Mouse (Mus musculus): Measurements from ENCODE around the gene Gm11437. TPM values are rescaled to one million over a fixed set of nuclear protein-coding genes. Genes with fewer than 3 reads are reported as not detected.
A peak's percentile ranks its signal among the peaks of the same experiment; 100 is the strongest.

The Gm11437 gene
- 0.08 TPM in 1 of 2 replicates, not detected in the other for polyA plus RNA-seq (2012; rRNA removed)

DNA sequence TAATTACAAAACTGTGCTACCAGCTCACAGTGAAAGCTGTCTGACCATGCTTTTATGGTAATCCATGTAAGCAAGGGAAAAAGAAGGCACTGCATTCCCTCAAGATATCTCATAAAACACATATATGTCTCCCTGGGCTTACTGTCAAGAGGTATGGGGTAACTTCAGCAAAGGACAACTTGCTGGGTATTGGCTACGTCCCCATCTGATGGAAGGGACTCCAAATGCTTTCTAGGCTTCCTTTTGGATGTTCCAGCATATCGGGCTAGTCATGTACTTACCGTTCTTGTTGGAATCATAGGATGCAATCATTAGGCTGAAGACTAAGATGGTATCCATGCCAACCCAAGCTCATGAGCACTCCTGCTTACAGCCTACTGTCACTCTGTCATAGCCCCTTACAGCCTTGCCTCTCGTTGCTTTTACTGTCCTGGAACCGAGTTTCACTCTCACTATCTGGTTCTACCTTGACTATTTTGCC, at the start of gene Gm11437:
Gene Gm11437, minus strand, starts transcription at position 431 of the 481 bp plus-strand sequence.
- peak; percentile 93 for DNase-seq (ENCODE audit: low read depth)

DNA sequence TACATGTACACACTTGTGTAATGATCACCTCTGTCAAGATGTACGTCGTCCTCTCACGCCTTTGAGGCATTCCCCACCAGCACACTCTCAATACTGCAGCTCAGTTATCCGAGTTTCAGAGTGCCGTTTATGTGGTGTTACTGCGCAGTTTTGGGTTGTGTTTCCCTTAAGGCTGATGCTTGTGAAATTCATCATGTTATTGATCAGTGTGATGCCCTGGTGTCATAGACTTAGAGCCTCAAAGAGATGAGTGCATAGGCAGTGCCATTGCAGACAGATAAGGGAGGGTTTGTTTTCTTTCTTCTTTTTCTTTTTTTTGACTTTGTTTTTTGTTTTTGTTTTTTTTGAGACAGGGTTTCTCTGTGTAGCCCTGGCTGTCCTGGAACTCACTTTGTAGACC, 43.6 kb upstream of the Gm11437 start:
- DNase-seq (ENCODE audit: low read depth) = no peak

DNA sequence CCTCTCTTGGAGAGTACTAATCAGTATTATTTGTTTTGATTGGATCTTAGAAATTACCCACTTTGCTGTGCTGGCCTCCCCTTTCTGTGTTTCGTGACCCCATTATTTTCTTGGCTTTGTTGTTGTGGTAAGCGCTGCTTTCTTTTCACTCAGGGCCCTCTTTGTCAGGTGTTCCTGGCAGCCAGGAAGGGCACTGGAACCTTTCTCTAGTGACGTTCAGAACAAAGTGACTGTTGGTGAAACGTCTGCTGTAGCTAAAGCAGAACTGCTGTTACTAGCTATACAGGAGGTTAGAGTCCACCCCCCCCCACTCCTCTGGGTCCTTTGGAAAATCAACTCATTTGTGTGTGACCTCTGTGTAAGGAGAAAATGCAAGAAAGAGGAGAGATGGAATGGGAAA, 38.5 kb upstream of the Gm11437 start:
- no peak for DNase-seq (ENCODE audit: low read depth)

DNA sequence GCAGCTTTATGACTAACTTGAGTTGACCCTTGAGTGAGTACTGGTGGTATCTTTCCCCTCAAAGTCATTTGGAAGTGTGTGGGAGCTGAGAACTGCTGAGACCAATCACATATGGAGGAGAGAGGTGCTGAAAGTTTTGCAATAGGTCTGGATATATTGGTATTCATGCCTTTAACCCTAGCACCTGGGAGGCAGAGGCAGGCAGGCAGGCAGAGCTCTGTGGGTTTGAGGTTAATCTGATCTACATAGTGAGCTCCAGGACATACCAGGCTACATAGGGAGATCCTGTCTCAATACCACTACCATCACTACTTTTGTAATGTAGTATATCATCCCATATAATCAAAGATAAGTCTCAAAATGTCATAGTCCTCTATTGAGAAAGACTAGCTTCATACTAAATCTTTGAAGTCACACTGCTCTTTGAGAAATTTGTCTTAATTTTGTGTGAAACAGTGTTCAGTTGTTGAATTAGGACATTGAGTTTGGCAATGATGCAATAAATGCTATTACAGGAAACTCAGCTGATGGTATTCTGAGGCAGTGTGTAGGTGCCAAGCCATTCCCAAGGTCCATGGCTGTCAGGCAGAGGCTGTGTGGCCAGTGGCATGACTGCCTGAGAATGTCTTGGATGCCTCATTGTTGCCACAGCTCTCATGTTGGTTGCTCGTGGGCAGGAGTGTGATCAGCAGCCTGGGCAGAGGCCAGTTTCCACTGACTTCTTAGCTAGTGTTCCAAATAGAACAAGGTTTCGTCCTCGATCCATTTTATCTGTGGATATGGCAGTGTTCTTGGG, 30.5 kb upstream of the Gm11437 start:
- peak; percentile 76 for DNase-seq (ENCODE audit: low read depth)

GRCm38 (mm10) chr11:84194751-84195150, 27.5 kb upstream of the Gm11437 start:
- DNase-seq (ENCODE audit: low read depth) = no peak

DNA sequence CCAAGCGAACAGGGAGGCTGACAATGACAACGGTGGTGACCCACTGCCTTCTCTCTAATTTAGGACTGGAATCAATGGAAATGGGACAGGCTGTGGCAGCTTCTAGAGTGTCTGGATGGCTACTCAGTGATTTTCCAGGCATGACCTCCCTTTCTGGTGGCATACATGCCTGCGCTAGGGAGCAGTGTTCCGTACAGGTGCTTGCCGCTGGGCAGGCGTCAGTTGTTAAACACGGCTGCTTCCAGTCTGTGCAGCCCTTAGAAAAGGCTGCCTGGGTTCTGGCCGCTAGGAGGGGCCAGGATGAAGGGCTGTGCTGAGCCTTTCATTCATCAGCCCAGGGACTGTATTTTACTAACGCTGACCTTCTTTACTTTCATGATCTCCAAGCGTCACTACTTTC, 26.0 kb upstream of the Gm11437 start:
- DNase-seq (ENCODE audit: low read depth) = no peak

DNA sequence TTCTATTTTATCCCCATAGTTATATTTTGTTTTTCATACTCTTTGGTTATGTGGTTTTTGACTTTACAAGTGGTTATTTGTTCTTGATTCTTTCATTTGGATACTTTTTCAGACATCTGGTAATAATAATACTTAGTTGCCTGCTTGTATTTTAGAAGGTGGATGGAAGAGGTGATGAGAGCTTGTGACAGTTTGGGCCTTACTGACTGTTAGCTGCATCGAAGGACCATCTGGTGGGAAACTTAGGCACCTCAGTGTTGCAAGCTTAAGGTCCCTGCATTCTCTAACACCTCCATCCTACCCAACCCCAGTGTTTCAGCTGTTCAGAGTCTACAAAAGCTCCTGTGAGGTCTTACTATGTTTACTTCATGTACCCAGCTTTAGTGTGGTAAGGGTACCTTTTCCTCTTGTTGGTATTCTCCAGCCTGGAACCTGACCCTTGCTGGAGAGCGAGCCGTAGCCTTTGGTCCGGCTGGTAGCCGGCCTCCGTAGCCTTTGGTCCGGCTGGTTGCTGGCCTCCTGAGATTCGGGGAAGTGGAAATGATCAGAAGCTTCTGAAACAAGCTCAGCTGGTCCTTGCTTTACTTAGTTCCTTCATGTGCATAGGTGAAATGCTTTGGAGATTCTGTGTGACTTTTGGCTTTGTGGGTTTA, 23.4 kb upstream of the Gm11437 start:
- no peak for DNase-seq (ENCODE audit: low read depth)

DNA sequence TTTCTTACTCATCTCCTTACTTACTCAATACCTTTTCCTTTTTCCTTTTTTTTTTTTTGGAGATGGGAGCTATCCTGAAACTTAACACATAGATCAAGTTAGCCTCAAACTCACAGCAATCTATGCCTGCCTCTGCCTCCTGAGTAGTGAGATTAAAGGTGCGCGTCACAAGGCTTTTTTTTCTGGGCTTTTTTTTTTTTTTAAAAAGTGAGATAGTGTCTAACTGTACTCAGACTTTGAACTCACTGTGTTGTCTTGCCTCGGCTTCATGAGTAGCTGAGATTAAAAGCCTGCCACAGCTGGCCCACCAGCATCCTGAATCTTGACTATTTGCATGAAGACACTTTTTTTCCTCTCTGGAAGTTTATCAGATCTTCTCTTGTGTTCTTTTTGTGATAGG, 21.3 kb upstream of the Gm11437 start:
- DNase-seq (ENCODE audit: low read depth) = no peak

DNA sequence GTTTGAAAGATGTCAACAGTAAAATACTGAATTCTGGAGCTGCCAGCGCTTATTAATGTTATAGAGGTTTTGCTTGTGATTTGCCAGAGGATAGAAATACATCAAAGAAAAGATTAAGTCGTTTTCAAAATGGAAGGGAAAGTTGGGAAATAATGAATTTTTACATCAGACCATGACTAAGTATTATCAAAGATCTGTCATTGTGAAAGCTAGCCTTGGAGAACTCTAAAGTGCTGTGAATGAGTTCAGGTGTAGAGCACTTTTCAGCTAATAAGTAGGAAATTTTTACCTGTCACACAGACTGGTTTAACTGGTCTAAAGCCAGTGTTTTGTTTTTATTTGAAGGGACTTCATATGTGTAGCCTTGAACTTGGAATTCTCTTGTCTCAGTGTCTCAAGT, 14.0 kb upstream of the Gm11437 start:
- DNase-seq (ENCODE audit: low read depth) = no peak

- DNase-seq (ENCODE audit: low read depth) = no peak
Observed at GRCm38 (mm10) chr11:84179954-84180598, 12.8 kb upstream of the Gm11437 start.

DNA sequence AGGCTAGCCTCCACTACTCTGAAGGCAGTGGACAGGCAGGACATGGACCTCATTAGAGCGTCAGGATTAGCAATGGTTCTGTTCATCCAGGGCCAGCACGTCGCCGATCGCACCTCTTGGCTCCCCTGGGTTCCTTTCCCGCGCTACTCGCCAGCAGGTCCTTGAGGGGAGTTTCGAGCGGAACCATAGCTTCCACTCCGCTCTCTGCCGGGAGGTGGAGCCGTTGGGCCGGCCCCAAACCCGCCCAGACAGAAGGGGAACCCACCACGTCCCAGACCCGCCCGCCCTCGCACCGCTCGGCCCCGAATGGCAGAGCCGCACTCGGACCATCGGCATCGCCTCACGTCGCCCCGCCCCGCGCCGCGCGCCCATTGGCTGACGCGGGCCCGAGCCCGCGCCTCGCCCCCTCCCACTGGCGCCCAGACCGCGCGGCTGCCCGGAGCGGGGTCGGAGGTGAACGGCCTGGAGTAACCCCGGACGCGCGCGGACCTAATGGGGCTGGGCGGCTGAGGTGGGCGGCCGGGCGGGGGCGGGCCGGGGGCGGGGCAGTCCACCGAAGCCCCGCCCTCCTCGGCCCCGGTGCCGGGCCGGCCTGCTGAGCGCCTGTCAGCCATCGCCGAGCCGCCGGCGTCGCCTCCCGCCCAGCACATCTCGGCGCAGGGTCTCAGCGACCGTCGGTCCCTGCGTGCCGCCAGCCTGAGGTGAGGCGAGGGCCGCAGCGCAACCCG, 12.1 kb upstream of the Gm11437 start:
- no peak for DNase-seq (ENCODE audit: low read depth)

- DNase-seq (ENCODE audit: low read depth) = no peak
Observed at GRCm38 (mm10) chr11:84178571-84178970, 11.3 kb upstream of the Gm11437 start.

DNA sequence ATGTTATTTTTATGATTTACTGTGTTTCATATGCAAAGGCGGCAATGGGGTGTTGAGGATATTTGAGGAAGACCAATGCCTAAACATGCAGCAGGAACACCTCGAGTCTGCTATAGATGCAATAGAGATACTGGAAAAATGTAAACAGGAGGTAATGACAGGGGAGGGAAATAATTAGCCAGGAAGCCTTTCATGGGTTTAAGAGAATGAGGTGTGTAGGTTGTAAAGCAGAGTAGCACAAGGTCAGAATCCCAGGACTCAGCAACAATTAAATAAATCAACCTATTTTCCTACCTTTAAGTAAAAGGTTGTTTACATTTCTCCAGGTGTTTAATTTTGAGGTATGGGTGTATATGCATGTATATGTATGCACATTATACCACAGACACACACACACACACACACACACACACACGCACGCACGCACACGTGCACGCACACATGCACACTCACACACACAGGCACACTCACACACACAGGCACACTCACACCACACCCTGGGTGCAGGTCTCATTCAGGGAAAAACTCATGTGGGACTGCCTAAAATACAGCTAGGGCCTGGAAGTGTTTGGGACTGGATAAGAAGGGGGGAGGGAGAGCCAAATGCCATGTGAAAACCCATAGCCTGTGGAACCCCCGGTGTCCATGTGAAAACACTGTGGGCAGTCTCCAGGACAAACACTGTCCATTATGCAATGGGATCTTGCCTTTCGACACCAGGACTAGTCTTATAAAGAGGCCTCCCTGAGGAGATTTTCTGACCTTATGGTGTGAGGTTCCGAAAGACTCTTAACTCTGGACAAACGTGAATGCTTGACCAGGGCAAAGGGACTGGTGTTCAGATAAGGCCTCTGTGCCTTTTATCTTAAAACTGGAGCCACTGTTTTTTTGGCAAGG, 5.5 kb upstream of the Gm11437 start:
- DNase-seq (ENCODE audit: low read depth) = no peak

GRCm38 (mm10) chr11:84168701-84169288, 1.5 kb upstream of the Gm11437 start:
- DNase-seq (ENCODE audit: low read depth) = no peak

- DNase-seq (ENCODE audit: low read depth) = no peak
Observed at GRCm38 (mm10) chr11:84164561-84164960, 2.7 kb downstream of the Gm11437 start.

DNA sequence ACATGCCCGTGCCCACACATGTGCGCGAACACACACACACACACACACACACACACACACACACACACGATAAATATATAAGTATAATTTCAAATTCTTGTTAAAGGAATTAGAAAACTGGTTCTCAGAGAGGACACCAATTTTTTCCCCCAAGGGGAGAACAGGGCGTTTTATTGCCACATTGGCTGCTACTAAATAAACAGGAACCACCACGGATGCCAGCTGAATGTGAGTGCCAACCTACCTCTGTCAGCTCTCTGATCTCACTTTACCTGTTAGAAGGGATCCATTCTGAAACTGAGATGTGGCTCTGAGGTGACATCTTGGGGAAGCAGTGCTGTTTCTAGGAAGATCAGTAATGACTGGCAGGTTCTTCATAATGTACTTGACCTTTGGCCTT, 3.2 kb downstream of the Gm11437 start:
- DNase-seq (ENCODE audit: low read depth) = no peak

DNA sequence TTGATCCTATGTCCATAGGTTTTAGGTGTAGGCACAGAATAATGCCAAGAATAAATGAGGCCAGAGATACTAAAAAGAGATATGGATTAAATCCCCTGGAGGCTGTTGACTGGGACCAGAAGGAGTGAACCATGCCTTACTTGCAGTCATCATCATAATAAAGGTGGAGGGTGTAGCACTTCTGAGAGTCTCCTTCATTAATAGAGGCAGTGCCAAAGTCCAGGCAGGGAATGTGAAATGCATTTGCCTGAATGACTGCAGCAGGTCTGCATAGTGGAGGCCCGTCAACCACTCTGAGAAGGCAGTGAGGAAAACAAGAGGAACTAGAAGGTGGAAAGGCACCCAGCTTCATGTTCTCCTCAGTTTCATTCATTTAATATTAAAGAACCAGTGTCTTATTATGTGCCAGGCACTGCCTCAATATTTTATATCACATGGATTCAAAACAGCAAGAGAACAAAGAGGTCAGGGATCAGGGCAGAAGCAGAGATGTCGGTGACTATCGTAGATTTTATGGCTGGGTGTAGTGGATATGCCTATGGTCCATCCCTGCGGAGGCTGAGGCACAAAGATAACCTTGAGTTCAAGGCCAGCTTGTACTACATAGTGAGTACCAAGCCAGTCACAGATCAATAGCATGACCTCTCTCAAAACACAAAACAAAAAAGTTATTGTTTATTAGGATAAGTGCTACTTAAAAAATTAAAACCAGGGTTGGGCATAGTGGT, 10.6 kb downstream of the Gm11437 start:
- no peak for DNase-seq (ENCODE audit: low read depth)

DNA sequence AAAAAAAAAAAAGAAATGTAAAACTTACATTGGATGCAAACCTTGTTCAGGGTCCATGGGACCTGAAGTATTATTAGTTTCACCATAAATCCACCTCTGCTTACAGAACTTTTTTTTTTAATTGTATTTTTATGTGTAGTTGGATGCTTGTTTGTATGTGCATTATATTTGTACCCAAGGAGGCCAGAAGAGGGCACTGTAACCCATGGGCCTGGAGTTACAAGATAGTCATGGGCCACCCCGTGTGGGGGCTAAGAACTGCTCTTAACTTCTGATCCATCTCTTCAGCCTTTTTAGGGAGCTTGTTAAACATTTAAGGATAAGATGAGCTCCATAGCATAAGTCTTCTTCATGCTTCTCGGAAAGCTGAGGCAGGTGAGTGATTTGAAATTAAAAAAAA, 16.4 kb downstream of the Gm11437 start:
- DNase-seq (ENCODE audit: low read depth) = no peak

DNA sequence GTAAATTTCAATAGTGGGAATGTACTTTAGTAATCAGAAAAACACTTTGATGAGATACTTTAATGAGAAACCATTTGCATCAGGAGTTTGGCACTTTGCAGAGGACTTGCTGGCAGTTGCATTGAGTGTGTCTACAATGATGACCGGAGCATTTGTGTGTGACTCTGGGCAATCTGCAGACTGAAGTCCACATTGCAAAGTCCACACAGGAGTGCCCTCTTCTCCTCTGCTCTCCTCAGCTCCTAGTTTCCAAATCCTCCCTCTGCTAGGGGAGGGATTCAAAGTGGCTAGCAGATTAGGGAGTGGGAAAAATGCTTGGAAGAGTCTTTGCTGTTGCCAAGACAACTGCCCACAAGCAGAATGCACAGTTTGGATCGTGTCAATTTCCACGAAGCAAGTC, 21.2 kb downstream of the Gm11437 start:
- DNase-seq (ENCODE audit: low read depth) = no peak

Data from gonadal fat pad, adult 2 months (tissue).